Mouse (Mus musculus): ENCODE measurements around the gene Agbl1.

Agbl1 gene

DNA sequence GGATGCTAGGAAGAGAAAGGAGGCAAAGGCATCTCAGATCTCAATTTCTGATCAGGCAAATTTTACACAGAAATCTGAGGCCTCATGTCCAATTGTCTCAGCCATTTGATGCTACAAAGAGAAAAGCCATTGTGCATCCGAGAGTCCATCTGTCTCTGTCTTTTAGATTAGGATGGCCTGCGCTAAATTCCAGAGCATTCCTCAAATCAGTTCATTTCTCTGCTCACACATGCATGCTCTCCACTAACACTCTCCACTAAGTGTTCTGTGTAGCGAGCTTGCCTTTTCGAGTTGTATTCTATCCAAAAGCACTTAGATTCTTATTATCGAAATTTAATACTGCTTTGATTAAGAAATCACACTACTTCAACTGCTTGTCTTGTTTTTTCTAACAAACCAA, 159.6 kb downstream of the Agbl1 start:
- in situ Hi-C loops (cut with MboI, MseI) = no loop called here

DNA sequence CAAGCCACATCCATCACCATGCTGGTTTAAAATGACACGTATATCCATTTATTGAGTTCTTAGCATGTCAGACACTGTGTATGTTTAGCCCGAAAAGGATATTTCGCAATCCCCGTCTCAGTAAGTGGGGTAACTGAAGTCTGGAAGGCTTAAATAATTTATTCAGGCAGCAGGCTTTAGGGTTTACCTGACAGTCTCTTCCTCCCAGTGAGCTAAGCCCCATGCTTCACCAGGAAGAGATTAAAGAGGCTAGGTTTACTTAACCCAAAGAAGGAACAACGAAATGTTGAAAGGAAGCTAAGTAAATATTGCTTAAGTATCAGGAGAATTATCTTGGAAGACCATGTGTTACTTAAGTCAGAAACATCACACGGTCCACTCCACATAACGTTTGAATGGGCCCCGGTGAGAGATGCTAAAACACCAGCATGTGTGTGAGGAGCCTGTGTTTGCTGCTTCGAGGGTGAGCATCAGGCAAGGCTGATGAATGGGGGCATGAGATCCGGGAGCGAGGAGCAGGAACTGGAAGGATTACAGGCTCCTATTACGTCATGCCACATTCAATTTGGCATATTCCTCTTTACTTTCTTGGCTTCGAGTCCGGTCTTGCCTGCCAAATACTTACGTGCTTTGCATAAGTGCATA, 162.7 kb downstream of the Agbl1 start:
- in situ Hi-C loops (cut with MboI, MseI) = loop anchor here (5.0 kb wide), 1 partner anchor 545 kb away; no protein-coding TSS in a partner anchor

GRCm38 (mm10) chr7:76392941-76393817, 163.5 kb downstream of the Agbl1 start:
- in situ Hi-C loops (cut with MboI, MseI) = loop anchor here (5.0 kb wide), 1 partner anchor 544 kb away; no protein-coding TSS in a partner anchor

- in situ Hi-C loops (cut with MboI, MseI) = no loop called here
Observed at GRCm38 (mm10) chr7:76407930-76408557, 178.4 kb downstream of the Agbl1 start.

DNA sequence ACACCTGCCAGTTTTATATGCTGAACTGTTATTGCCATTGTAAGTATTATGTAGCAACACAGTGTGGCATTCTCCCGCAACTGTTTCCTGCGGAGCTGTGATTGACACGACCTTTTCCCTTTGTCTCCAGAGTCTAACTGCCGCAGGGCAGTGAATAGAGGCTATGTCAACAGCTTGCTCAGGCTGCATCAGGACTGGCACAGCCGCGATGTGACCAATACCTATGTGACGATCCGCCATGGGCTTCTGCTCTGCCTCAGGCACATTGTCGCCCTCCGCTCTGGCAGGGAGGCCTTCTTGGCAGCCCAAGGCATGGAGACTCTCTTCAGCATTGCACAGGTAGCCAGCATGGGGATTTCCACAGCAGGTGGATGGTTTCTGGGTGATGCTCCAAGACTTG, 179.3 kb downstream of the Agbl1 start:
- in situ Hi-C loops (cut with MboI, MseI) = no loop called here

GRCm38 (mm10) chr7:76410403-76411180, 180.9 kb downstream of the Agbl1 start:
- in situ Hi-C loops (cut with MboI, MseI) = no loop called here

GRCm38 (mm10) chr7:76411933-76412587, 182.4 kb downstream of the Agbl1 start:
- in situ Hi-C loops (cut with MboI, MseI) = no loop called here

DNA sequence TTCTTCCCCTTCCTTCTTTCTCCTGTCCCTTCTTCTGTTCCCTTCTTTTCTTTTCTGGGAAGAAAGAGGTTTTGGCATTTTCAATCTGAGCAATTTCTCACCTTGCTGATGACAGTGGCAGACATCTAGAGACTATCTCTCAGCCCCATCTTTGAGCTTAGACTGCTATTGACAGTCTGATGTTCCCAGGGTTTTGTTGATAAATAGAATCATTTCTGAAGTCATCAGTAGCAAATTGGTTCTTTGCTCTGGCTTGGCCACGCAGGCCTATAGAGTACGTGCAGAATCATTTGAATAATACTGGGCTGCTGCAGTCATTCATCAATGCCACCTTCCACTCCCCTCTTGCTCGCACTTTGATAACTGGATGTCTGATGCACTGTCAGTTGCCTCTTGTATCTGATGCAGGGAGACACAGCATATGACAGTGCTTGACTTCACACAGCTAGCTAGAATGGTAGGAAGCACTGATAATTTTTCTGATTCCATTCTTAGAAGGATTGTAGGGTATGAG, 186.5 kb downstream of the Agbl1 start:
- in situ Hi-C loops (cut with MboI, MseI) = no loop called here

DNA sequence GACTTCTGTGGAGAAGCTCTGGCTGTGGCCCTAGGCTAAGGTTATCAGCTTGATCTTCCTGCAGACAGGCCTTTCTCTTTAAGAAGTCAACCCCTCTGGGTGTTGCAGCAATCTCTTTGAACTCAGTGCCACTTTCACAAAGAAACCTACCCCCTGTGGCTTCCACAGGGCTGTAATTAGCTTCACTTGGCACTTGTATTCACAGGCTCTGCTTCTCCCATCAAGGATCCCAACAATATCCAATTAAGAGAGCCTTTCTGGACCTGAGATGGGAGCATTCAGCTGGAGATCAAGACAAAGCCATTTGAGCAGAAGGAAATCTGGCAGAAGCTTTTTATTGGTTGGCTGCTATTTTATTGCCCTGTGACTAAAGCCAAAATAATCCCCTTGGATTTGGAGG, 208.9 kb downstream of the Agbl1 start:
- in situ Hi-C loops (cut with MboI, MseI) = no loop called here

GRCm38 (mm10) chr7:76438988-76439387, 209.3 kb downstream of the Agbl1 start:
- in situ Hi-C loops (cut with MboI, MseI) = no loop called here

GRCm38 (mm10) chr7:76462361-76463001, 232.8 kb downstream of the Agbl1 start:
- in situ Hi-C loops (cut with MboI, MseI) = no loop called here

DNA sequence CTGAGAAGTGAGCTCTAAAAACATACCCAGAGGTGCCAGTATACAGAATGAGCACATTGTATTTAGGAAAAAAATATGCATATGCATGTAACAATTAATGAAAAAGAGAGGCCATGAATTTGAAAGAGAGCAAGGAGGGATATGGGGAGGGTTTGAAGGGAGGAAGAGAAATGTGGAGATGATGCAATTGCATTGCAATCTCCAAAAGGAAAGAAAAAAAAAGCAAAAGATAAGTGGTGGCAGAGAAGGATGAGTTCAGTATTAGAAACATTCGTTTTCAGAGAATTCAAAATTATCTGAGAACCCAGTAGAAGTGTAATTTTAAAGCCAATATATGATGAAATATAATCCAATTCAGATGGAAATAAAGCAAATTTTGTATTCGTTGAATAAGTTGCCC, 236.7 kb downstream of the Agbl1 start:
- in situ Hi-C loops (cut with MboI, MseI) = no loop called here

- in situ Hi-C loops (cut with MboI, MseI) = no loop called here
Observed at GRCm38 (mm10) chr7:76474233-76474632, 244.5 kb downstream of the Agbl1 start.

DNA sequence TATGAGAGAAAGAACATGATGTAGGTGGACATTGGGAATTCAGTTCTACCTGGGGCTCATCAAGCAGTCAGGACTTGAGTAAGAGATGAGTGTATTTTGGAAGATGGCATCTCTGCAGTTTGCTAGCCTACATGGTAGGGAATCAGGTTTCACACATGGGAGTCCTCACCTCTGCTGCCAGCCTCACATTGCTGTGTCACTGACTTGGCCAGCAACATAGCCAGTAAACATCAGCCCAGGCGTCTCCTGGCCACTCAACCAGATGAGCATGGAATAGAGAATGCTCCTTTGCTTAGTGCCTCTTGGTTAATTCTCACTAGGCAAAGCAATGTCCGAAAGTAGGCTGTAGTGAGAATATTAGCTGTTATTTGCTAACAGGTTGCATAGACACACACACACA, 255.9 kb downstream of the Agbl1 start:
- in situ Hi-C loops (cut with MboI, MseI) = no loop called here

DNA sequence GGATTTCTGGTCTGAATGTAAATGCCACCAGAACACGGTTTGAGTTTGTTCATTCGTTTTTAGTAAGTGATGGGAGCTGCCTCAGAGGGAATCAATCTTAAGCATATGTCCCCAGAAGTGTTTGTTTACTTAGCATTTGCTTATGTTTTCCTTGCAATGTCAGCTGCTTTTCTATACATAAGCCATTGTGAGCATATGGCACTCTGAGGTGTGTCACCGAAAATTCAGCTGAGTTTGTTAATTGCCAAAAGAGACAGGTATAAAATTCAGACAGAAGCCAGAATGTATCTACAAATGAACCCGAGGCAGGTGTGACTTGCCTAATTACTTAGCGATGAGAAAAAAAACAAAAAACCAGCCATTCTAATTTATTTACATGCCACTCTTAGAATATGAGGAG, 257.8 kb downstream of the Agbl1 start:
- in situ Hi-C loops (cut with MboI, MseI) = no loop called here

DNA sequence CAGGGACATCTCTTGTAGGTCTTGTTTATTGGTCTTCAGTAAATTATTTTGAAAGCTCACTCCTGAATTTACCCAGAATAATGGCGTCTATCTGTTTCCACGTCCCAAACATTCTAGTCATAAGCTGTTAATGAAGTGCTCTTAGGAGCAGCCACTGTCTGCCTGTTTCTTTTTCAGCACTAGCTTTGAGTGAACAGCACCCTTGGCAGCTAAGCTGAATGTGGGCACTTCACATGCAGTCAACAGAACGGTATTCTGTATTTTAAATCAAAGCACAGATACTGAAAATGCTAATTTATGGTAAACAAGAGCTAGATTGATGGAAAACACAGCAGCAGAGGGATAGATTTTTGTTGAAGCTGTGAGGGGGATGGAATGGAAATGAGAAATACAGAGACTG, 294.6 kb downstream of the Agbl1 start:
- in situ Hi-C loops (cut with MboI, MseI) = no loop called here

DNA sequence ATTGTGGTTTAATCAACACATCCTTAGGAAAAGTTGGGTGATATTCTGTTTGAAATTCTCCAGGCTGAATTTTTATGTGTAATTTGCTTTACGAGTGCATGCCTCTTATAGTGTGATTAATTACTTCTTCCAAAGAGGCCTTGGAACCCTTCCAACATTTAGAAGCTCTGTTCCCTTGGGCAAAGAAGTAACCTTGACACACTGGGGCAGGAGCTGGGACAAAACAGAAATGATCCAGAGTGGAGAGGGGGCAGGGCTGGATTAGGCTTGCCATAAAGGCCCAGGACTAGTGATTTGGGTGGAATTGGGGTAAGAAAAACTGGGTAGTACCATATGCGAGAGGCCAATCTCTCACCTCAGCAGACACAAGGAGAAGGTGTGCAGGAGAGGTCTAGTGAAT, 316.8 kb downstream of the Agbl1 start:
- in situ Hi-C loops (cut with MboI, MseI) = loop anchor here (5.0 kb wide), 1 partner anchor 366 kb away; no protein-coding TSS in a partner anchor

DNA sequence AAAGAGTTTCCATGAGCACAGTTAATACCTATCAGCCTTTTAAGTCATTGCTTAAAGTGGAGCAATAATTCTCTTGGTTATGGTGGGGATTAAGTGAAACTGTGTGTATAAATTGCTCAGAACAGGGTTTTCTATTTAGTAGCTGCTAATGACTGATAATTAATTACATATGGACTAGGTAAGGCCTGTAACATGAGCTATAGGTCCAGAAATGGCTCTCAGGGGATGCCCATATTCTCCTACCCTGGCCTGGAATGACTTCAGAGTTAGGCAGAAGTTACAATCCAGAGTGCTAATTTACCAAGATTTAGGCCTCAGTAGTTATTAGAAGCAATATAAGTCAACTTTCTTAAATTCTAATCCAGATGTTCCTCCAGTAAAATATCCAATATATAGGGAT, 317.6 kb downstream of the Agbl1 start:
- in situ Hi-C loops (cut with MboI, MseI) = loop anchor here (5.0 kb wide), 1 partner anchor 365 kb away; no protein-coding TSS in a partner anchor

GRCm38 (mm10) chr7:76551860-76552259, 322.2 kb downstream of the Agbl1 start:
- in situ Hi-C loops (cut with MboI, MseI) = no loop called here

DNA sequence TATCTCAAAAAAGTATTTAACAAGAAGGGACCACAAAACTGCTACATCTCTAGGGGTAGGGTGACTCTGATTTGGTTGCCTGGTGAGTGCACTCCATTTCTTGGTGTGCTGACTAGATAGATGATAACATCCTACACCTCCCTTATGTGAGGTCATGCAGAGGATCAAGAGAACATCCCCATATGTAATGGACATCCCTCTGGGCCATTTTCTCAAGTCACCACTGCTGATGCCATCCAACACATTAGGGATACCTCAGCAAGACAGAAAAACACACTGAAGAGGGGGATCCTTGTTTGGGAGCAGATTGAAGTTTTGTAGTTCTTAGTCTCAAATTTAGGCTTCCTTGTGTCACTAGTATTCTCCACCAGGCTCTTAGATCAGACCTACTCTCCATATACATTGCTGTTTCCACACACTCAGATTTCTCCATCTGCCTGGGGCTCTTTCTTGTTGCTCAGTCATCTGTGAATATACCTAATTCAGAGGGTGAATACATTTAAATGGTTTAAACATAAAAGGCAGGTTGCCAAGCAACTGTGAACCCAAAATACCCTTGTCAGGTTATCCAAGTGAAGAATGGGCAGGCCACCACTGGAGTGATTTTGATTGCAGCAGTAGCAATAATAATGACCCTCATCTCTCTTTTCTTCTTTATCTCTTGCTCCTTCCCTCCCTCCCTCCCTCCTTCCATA, 331.0 kb downstream of the Agbl1 start:
- in situ Hi-C loops (cut with MboI, MseI) = no loop called here
